Mouse (Mus musculus) spleen, postnatal 36 days (tissue): ENCODE measurements around the gene Rpl36a-ps1.
"Not testable (repeated sequence)": the region's sequence is repeated elsewhere in the genome, so short reads cannot be mapped to it uniquely, and the experiment has no call there.

Experiments
- DNase-seq, 2 experiments: peaks; one replicate each; pipeline ENCODE4 v3.0.0; 2022; ENCODE audit warnings: low spot score in 2 of 2, mixed read lengths in 1 of 2

The Rpl36a-ps1 gene

DNA sequence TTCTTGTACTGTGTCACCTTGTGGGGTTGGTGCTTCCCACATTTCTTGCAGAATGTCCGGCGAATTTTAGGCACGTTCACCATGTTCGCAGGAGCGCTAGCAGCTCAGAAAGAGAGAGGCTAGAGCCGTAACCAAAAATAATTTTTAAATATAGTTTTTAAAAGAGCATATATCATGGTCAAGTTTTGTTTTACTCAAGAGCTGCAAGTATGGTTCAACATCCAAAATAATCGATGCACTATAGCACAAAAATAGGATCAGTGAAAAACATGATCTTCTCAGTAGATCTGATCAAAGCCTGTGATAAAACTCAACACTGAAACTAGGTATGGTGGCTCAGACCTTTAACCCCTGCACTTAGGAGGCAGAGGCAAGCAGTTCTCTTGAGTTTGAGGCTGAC lies at the start of gene Rpl36a-ps1:
Gene Rpl36a-ps1, minus strand, starts transcription at position 101 of the 400 bp plus-strand sequence.
- no peak for DNase-seq

DNA sequence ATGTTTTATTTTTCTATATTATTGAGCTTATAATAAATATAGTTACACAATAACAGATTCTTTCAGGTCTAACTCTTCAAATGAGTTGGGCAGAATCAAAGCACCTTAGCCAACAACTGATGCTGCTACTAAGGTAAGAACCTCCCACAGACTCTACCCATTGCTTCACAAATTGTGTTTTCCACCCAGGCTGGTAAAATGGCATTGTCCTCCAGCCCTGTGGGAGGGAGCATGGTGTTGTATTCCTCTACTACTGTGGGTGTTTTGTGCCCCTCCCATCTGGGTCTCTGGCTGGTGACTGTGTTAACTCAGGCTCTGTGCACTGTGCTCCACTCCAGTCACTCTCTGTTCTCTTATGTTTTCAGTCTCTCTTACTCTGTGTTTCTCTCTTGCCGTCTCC lies 49.4 kb upstream of the Rpl36a-ps1 start:
- DNase-seq = no peak

DNA sequence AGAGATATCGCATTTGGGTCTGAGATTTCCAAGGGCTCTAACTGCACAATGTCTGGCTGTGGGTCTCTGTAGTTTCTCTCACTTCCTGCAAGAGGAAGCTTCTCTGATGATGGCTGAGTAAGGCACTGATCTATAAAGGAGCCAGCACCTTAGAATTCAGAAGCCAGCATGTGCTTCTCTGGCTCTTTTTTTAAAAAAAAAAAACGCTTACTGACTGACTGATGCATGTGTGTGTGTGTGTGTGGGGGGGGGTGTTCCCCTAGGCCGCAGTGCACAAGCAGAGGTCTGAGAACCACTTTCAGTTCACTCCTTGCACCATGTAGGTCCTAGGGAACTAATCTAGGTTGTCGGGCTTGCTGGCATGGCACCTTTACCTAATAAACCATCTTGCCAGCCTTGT lies 47.3 kb upstream of the Rpl36a-ps1 start:
- DNase-seq = no peak

DNA sequence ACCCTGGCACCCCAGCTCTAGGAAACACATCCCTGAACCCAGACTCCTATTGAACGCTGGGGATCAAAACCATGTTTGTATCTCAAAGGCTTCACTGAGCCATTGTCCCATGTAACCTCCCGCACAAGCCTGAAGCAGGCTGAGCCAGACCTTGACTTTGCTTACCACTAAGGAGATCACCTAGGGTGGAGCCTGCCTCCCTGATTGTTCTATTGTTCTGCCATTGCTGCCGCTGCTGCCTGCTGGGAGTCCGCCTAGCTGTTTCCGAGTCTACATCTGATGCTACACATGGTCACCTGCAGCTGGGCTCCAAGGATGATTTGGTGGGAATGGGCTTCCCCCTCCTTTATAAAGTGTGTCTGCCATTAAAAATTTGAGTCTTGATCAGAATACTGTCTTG lies 45.2 kb upstream of the Rpl36a-ps1 start:
- DNase-seq = not testable (repeated sequence)

DNA sequence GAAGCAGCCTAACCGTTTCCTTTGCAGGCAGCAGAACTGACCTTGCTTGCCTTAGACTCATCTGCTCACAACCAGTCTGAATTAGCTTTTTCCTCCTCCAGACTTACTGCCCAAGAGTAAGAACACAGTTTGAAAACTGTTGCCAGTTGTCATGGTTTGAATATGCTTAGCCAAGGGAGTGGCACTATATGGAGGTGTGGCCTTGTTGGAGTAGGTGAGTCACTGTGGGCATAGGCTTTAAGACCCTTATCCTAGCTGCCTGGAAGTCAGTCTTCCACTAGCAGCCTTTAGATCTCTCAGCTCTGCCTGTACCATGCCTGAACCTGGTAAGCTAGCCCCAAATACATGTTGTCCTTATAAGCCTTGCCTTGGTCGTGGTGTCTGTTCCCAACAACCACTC lies 43.6 kb upstream of the Rpl36a-ps1 start:
- no peak for DNase-seq

- no peak for DNase-seq
Measured at GRCm38 (mm10) chr14:99036039-99036438, 41.9 kb upstream of the Rpl36a-ps1 start.

GRCm38 (mm10) chr14:99034851-99035250 lies 40.7 kb upstream of the Rpl36a-ps1 start:
- DNase-seq = not testable (repeated sequence)

DNA sequence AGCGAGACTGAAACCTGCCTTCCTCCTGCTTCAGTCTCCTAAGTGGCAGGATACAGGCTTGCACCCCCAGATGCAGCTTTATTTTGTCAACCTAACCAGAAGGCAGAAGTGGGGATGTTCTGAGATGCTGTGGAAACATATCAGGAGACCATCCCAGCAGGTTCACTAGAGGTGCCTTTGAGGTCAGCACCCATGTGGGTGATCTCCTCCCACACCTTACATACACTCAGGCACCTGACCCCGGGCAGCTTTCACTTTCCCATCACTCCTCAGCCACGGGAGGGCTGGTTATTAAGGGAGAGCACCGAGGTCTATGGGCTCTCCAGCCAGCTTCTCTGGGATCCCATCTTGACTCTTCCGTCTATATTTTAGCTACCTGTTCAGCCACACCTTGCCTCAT lies 38.5 kb upstream of the Rpl36a-ps1 start:
- no peak for DNase-seq

GRCm38 (mm10) chr14:99031337-99031873 lies 37.3 kb upstream of the Rpl36a-ps1 start:
- no peak for DNase-seq

- DNase-seq = no peak
Measured at GRCm38 (mm10) chr14:99029987-99030386, 35.9 kb upstream of the Rpl36a-ps1 start.

DNA sequence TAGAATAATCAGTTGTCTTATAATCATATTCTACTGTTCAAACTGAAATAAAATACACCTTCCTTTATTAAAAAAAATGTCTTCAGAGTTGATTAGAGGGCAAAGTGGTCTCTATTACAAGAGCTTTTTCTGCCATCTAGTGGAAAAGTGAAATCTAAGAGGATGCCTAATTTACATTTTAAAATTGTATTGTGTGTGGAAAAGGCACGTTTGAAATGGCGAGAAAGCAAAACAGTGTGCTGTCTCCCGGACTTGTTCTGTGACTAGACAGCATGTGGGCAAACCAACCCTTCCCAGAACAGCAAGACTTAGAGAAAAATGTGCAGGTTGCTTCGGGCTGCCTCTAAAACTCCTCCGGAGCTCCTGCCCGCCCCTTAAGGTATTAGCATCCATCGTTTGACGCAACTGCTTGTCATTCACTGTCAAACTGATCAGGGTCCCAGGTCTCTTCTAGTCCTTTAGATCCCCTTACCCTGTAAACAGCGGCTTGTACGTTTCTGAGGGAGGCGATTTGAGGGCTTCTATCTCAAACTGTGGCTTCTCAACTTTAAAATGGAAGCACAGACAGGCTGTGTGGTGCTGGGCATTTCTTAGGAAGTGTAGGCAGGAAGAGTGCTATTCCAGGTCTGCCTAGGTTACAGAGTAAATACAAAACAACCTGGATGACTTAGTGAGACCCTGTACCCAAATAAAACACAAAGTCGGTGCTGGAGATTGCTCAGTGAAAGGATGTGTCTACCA lies 28.4 kb upstream of the Rpl36a-ps1 start:
- DNase-seq = no peak

DNA sequence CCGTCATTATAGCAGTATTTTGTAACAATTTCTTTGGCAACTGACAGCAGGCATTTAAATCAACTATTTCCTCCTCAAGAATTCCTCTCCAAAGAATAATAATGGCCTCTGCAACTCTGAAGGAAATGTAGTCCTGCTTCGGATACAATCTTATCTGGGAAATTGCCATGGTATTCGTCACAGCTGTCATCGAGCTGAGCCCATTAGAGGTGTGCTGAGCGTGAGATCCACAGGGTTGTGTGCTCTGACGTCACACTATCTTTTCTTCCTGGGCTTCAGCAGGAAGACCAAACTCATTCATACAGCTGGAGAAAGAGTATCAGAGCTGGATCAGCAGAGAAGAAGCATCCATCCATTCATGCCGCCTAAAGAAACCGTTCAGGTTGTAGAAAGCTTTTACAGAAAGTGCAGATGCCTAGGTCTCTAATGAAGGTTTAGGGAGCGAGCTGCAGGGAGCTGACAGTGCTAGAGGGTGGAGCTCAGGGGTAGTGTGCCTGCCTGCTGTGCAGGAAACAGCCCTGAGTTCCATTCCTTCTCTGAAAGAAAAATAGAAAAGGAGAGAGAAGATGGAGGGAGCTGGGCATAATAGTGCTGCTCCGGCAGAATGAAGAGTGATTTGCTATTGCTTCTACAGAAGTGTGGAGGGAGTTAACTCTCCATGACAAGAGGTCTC lies 25.2 kb upstream of the Rpl36a-ps1 start:
- no peak for DNase-seq

DNA sequence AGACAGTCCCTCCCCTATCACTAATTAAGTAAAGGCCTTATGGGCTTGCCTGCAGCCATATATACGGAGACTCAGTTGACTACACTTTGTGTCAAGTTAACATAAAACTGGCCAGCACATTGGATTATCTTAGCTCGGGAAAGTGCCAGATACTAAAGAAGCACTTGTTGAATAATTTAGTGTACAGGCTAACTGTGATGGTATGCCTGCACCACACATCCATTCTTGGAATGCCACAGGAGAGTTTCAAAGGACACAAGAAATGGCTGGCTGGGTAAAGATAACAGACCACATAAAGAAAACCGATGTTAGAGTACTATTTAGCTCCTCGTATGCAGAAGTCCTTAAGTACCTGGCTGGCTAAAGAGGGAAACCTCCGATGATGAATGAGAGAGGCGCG lies 24.6 kb upstream of the Rpl36a-ps1 start:
- DNase-seq = no peak

DNA sequence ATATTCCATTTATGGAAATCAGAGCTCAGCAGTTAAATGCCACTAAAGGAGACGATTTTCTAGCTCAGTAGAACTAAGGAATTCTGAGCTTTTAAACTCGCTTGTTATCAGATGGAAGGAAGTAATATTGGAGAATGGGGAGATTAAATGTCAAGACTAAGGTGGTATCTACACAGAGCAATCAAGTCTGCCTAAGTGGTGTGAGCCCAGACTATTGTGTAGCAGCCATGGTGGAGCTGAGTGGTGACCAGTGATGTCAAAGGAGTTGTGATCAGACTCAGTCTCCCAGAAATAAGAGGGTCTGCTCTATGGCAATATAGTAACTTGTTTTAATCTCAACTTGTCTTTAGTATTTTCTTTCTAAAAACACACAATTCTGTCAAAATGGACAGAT lies 16.8 kb upstream of the Rpl36a-ps1 start:
- no peak for DNase-seq

- no peak for DNase-seq
Measured at GRCm38 (mm10) chr14:99010224-99010919, 16.3 kb upstream of the Rpl36a-ps1 start.

DNA sequence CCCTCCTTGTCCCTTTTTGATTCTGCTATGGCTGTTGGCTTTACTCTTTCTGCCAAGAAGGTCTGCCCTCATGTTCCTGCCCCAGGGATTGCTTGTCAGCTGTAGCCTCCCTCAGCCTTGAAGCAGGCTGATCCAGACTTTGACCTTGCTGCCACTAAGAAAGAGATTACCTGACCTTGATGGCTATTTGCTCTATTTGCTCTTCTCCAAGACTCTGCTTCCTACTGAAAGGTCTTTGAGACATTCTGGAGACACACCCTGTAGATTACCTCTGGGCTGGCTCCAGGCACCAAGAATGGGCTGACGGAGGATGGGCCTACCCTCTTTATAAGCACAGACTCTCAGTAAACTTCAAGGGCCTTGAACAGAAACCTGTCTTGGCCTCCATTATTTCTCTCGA lies 1.6 kb downstream of the Rpl36a-ps1 start:
- no peak for DNase-seq

- DNase-seq = no peak
Measured at GRCm38 (mm10) chr14:98990636-98991035, 3.5 kb downstream of the Rpl36a-ps1 start.

- DNase-seq = no peak
Measured at GRCm38 (mm10) chr14:98989818-98990217, 4.3 kb downstream of the Rpl36a-ps1 start.

GRCm38 (mm10) chr14:98971921-98972320 lies 22.2 kb downstream of the Rpl36a-ps1 start:
- no peak for DNase-seq

DNA sequence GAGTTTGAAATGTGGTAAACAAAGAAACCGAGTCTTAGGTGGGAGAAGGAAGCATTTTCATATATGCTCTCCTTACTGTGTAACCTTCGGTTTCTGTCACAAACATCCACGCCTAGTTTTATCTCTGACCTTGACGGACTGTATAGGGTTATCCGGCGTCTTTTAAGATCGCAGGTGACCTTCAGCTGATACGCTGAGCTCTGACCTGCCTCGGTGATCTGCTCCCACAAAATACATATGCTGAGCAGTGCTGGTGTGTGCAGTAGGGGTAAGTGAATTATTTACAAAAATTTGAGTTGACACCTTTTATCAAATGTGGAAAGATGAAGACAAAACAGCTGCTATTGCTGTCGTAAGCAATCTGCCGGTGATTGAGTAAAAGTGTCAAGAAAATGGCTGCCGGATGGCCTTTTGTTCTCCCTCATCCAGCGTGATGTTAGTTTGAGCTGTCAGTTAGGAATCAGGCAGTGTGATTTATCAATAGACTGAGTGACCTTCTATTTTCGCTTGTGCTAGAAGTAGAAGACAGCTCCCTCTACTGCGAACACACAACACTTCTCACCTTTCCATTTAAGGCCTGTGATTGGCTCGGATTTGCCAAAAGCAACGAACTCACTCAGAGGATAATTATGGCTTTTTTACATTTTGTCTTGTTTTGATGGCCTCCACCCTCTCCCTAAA lies 35.0 kb downstream of the Rpl36a-ps1 start:
- no peak for DNase-seq

- no peak for DNase-seq
Measured at GRCm38 (mm10) chr14:98956788-98957187, 37.3 kb downstream of the Rpl36a-ps1 start.

DNA sequence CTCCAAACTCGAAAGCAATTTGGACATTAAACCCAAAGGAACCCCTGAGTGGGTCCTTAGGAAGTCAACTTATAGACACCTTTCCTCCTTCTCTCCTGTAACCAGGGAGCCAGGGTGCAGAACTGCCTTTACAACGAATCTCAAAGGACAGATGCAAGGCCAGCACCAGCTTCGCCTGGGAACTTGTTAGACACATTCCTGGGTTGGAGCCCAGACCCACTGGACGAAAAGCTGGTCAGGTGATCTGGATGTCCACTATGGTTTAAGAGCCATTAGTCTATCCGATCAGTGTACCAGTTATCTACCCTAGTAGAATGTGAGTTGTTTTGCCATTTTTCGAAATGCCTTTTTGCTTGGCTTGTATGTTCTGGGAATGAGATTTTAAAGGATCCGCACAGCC lies 41.7 kb downstream of the Rpl36a-ps1 start:
- no peak for DNase-seq
